Mouse (Mus musculus): ENCODE data around the gene Chic2.

GRCm38 (mm10) chr5:75070656-75071375, 26.2 kb upstream of the Chic2 start:
- TF ChIP-seq CHD2 (IDR thresholded peaks at IDR 0.05; ENCODE audit: low read depth, low read length): no peak
- TF ChIP-seq HCFC1 (IDR thresholded peaks at IDR 0.05; ENCODE audit: borderline replicate concordance, insufficient read depth, low read length): no peak
- no peak for TF ChIP-seq ZNF384 (IDR thresholded peaks at IDR 0.05; ENCODE audit: low read depth, low read length)
- TF ChIP-seq ZC3H11A (IDR thresholded peaks at IDR 0.05; ENCODE audit: borderline replicate concordance, low read depth, low read length): no peak
- TF ChIP-seq MAFK (IDR thresholded peaks at IDR 0.05; ENCODE audit: insufficient read depth, low read depth, low read length): no peak

Measured in ES-E14 (cell line).